Mouse (Mus musculus) stomach, postnatal 0 days (tissue): Measurements from ENCODE around the gene Lrig3. TPM values are rescaled to one million over a fixed set of nuclear protein-coding genes. Genes with fewer than 3 reads are reported as not detected.
A peak's percentile ranks its signal among the peaks of the same experiment; 100 is the strongest.

ENCODE experiments used
- ATAC-seq: fragments of 200-750 bp; cut with Nextera tagmentation; 2 replicates; pipeline ENCODE4 v1.8.0; 2017; ENCODE audit not compliant: low FRiP score, low TSS enrichment
- DNase-seq: peaks from one replicate; pipeline ENCODE4 v3.0.0-alpha.2; 2016; ENCODE audit warnings: low spot score
- H3K27ac ChIP-seq: fragments of 300-500 bp; sonication (generic); replicated peaks from 2 replicates; pipeline ENCODE4 v1.5.1; 2014; ENCODE audit warnings: mild to moderate bottlenecking, control low read depth
- H3K27me3 ChIP-seq: fragments of 300-500 bp; sonication (generic); 2 replicates; pipeline ENCODE4 v1.6.1; 2014; ENCODE audit warnings: low read length; ENCODE audit not compliant: control insufficient read depth, insufficient read depth
- H3K36me3 ChIP-seq: fragments of 300-500 bp; sonication (generic); 2 replicates; pipeline ENCODE4 v1.6.1; 2014; ENCODE audit warnings: low read length, mixed read lengths; ENCODE audit not compliant: control insufficient read depth, insufficient read depth
- H3K4me1 ChIP-seq: fragments of 300-500 bp; sonication (generic); replicated peaks from 2 replicates; pipeline ENCODE4 v1.6.1; 2014; ENCODE audit warnings: antibody characterized with exemption; ENCODE audit not compliant: control insufficient read depth, insufficient read depth
- H3K4me2 ChIP-seq: fragments of 300-500 bp; sonication (generic); replicated peaks from 2 replicates; pipeline ENCODE4 v1.6.1; 2014; ENCODE audit warnings: low read depth, mild to moderate bottlenecking, control low read depth, moderate library complexity
- H3K4me3 ChIP-seq: fragments of 300-500 bp; sonication (generic); 2 replicates; pipeline ENCODE4 v1.5.1; 2014; ENCODE audit warnings: low read depth, low read length, control low read depth
- H3K9ac ChIP-seq: fragments of 300-500 bp; sonication (generic); 2 replicates; pipeline ENCODE4 v1.6.1; 2014; ENCODE audit warnings: mild to moderate bottlenecking, low read length, control low read depth, mixed read lengths
- H3K9me3 ChIP-seq: fragments of 300-500 bp; sonication (generic); 2 replicates; pipeline ENCODE4 v1.6.1; 2016; ENCODE audit warnings: low read length; ENCODE audit not compliant: control insufficient read depth
- CTCF ChIP-seq: IDR thresholded peaks from 2 replicates; pipeline ENCODE4 v1.5.1; 2016; ENCODE audit warnings: antibody characterized with exemption, low read depth, mild to moderate bottlenecking, moderate library complexity
- EP300 ChIP-seq: optimal IDR thresholded peaks from 2 replicates; pipeline ENCODE3; 2016; ENCODE audit warnings: antibody characterized with exemption
- WGBS: fragments of 180-500 bp; shearing (Covaris S2); extraction: QIAGEN DNeasy Blood & Tissue Kit; methylation state at CpG from one replicate; pipeline ENCODE4 v1.1.7; 2014; 5-methylcytosine and 5-hydroxymethylcytosine counted together
- microRNA-seq: library from miRNA; unstranded; fragments of <30 nt; microRNA quantifications from one replicate; pipeline ENCODE4, GENCODE M21; 2016
- polyA plus RNA-seq: library from polyadenylated mRNA; unstranded; fragments of >200 nt; fragmentation: Nextera tagmentation; extraction: Ambion mirVana; gene quantifications from 2 replicates; pipeline ENCODE4 v1.2.1, GENCODE M21; 2015

Lrig3 gene
- polyA plus RNA-seq, 1 experiment from 2014 or later, result 11.6 TPM

DNA sequence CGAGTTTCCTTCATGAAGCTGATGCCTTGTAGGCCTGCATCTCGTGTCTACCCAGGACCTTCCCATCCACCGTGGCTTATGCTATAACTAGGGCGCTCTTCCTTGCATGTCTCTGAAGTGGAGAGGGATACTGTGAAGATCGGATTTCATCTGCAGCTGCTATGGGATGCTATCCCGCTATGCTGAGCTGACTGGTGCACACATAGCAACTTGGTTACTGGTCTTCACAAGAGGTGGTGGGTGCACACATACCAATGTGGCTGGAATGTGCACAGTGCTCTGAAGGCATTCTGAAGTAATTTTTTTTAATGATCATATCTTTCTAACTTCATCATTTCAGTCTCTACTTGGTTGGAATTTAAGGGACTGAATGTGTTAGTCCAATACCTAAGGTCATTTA lies 49.7 kb downstream of the Lrig3 start:
- Histone ChIP-seq H3K27me3 (no peaks in the 10 kb centered on the region), H3K4me3 (no peak overlapping the region), H3K36me3 (peaks cover 40% of the 10 kb centered on the region), H3K9me3 (no peaks in the 10 kb centered on the region), H3K4me1 (no peaks in the 10 kb centered on the region), H3K9ac (no peak overlapping the region), H3K4me2 (no peak overlapping the region), H3K27ac (no peak overlapping the region)
- ATAC-seq (no peak), DNase-seq (no peak)
- TF ChIP-seq EP300, result no peak
- no peak for TF ChIP-seq CTCF
- WGBS, result 91% methylated on average over 6 of the region's 6 CpGs

DNA sequence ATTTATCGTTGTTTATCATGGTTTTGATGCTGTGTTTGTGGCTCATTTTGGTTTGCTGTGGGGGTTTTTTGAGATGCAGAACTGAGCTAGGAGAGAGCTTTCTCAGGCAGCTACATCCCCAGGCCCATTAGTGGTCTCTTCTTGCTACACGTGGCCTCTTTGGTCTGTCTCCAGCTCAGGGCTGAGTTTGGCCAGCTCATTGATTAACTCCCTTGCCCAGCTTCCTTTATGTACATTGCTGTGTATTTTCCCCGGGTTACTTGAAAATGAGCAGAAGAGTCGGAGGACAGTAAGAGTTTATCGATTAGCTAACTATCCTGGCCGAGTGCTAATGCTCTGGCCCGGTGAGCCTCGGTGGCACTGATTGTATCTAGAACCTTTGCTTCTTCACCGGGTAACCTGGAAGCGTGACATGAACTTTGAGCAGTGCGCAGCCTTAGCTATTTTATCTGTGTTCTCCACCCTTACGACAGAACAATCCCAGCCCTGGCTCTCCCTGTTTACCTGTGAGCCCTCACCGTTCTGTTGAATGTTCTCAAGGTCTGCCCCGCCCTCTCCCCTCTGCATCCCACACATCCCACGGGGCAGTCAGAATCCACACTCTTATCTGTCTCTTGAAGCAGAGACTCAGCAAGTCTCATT lies 53.5 kb downstream of the Lrig3 start:
- TF ChIP-seq EP300 (no peak), CTCF (no peak)
- no peak overlapping the region for H3K9ac ChIP-seq
- H3K4me2 ChIP-seq, result no peak overlapping the region
- H3K9me3 ChIP-seq, result no peaks in the 10 kb centered on the region
- H3K4me1 ChIP-seq, result no peaks in the 10 kb centered on the region
- 56% methylated on average over 15 of the region's 15 CpGs for WGBS
- no peaks in the 10 kb centered on the region for H3K27me3 ChIP-seq
- H3K27ac ChIP-seq, result no peak overlapping the region
- DNase-seq (peak; percentile 67), ATAC-seq (peak; percentile 91)
- peaks cover 9% of the 10 kb centered on the region for H3K36me3 ChIP-seq
- H3K4me3 ChIP-seq, result no peak overlapping the region

DNA sequence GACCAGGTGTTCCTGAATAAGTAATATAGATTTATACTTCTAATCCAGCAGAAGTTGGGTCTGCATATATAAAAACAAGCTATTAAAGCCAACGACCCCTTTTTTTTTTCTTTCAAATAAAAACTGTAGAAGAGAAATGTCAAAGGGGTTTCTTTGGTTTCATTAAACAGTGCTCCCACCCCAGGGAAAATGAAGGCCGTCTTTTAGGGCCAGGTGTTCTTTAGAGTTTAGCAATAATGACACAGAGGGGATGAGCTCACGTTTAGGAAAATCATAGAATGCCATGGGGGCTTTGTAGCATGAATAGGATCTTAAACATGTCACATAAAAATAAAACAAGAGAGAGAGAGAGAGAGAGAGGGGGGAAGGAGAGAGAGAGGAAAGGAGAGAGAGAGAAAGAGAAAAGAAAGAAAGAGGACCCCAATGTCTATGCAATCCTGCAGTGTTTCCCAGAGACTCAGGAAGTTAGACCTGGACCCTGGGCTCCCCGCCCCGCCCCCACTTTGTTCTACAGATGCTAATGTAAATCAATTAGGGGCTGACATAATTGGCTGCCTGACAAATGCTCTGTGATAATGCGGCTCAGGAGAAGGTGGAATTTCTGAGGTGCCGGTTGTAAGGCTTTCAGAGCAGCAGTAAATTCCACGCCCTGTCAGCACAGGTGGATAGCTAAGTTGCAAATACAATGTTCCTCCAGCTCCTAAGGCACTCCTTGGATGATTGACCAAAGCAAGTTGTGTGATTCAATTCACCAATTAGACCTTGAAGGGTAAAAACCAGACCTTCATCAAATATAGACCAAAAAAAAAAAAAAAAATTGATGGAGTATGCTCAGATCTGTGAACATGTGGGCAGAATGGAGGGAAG lies 62.8 kb downstream of the Lrig3 start:
- Histone ChIP-seq H3K9ac (no peak overlapping the region), H3K9me3 (no peaks in the 10 kb centered on the region), H3K27ac (no peak overlapping the region), H3K4me3 (no peak overlapping the region), H3K4me2 (no peak overlapping the region), H3K4me1 (no peaks in the 10 kb centered on the region), H3K27me3 (no peaks in the 10 kb centered on the region), H3K36me3 (no peaks in the 10 kb centered on the region)
- 31% methylated on average over 8 of the region's 8 CpGs for WGBS
- DNase-seq, result no peak
- TF ChIP-seq CTCF (no peak), EP300 (no peak)
- ATAC-seq, result no peak

DNA sequence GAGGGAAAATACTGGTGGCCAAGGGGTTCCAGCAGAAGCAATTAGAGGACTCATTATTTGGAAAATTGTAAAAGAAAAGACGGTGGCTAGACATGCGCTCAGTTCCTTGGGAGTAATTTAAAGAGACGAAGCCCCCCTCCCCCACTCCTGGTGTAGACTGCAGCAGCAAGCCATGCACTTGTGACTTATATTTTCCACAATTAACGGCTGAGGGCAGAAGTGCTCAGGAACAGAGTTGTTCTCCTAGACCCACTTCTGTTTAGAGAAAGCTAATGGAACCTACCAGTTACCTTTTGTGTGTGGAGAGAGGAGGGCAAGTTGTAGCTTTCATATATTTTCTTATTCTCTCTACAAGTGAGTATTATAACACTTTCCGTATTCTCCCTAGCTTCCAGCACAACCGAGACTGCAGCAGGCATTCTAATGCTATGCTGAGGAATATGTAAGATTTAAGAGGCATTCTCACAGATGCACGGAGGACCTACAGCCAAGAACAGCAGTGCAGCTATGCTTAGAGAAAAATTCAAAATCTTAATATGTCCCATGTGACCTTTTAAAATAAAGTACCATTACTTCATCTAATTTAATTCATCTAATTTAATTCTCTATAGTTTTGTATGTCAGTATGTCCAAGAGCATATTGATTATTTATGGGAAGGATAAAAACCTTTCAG lies 63.6 kb downstream of the Lrig3 start:
- ATAC-seq (no peak), DNase-seq (no peak)
- Histone ChIP-seq H3K36me3 (no peaks in the 10 kb centered on the region), H3K27me3 (no peaks in the 10 kb centered on the region), H3K9ac (no peak overlapping the region), H3K4me1 (no peaks in the 10 kb centered on the region), H3K9me3 (no peaks in the 10 kb centered on the region), H3K27ac (no peak overlapping the region), H3K4me2 (no peak overlapping the region), H3K4me3 (no peak overlapping the region)
- 49% methylated on average over 7 of the region's 7 CpGs for whole genome bisulfite sequencing
- TF ChIP-seq EP300, result no peak
- no peak for TF ChIP-seq CTCF

DNA sequence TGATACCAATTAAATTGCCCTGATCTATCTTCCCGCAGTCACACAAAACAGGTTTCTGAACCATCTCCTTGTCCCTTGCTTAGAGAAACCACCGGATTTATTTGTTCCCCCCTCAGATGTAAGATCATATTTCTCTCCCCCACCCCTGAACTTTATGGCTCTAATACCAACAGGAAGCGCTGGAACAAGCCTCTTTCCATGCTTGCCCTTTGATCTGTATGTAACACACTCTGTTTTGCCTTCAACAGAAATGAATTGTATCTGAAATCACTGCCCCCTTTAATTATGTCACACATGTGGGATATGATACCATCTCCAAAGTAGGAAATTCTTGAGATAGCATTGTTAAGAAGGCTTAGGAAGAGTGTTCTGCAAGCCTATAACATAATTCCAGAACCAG lies 90.9 kb downstream of the Lrig3 start:
- 50% methylated on average over 3 of the region's 3 CpGs for WGBS
- H3K9ac ChIP-seq, result no peak overlapping the region
- no peaks in the 10 kb centered on the region for H3K9me3 ChIP-seq
- H3K36me3 ChIP-seq, result no peaks in the 10 kb centered on the region
- H3K4me1 ChIP-seq, result no peaks in the 10 kb centered on the region
- no peak overlapping the region for H3K27ac ChIP-seq
- no peaks in the 10 kb centered on the region for H3K27me3 ChIP-seq
- no peak overlapping the region for H3K4me3 ChIP-seq
- TF ChIP-seq EP300 (no peak), CTCF (no peak)
- DNase-seq, result no peak
- no peak overlapping the region for H3K4me2 ChIP-seq
- ATAC-seq, result no peak

DNA sequence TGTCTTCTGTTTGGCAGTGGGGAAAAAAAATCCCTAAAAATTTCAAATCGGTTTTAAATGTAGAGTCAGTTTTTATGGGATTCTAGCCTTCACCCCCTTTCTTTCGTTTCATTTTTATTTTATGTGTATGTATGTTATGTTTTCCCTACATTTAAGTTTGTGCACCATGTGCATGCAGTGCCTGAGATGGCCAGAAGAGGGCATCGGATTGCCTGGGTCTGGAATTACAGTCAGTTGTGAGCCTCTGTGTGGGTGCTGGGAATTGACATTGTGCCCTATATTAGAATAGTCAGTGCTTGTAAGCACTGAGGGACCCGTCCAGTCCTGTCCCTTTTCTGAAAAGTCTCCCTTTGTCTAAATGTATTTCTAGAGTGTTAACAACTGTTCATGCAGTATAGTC lies 96.8 kb downstream of the Lrig3 start:
- Histone ChIP-seq H3K9ac (no peak overlapping the region), H3K4me1 (no peaks in the 10 kb centered on the region), H3K27me3 (no peaks in the 10 kb centered on the region), H3K9me3 (no peaks in the 10 kb centered on the region), H3K36me3 (no peaks in the 10 kb centered on the region), H3K4me3 (no peak overlapping the region), H3K27ac (no peak overlapping the region), H3K4me2 (no peak overlapping the region)
- TF ChIP-seq EP300 (no peak), CTCF (peak; percentile 30)
- no peak for ATAC-seq
- WGBS, result 88% methylated on average over 4 of the region's 4 CpGs
- no peak for DNase-seq

Small RNA genes lying within 50 kb of the gene (microRNA-seq; reads per million reads assigned to microRNA genes)
- gene Gm22183, result not detected
